Mouse (Mus musculus) bone marrow, adult 2 months (tissue): ENCODE measurements around the gene Map3k14.

Experiments
- CTCF ChIP-seq: fragments of 200-500 bp; IDR thresholded peaks from 2 replicates; pipeline ENCODE4 v1.5.1; 2011; ENCODE audit warnings: low read length, control low read depth; ENCODE audit not compliant: control insufficient read depth, insufficient read depth
- POLR2A ChIP-seq: fragments of 200-500 bp; IDR thresholded peaks from 2 replicates; pipeline ENCODE4 v1.6.1; 2011; ENCODE audit warnings: low read depth, mild to moderate bottlenecking, control low read depth, low read length, borderline replicate concordance; ENCODE audit not compliant: control insufficient read depth

DNA sequence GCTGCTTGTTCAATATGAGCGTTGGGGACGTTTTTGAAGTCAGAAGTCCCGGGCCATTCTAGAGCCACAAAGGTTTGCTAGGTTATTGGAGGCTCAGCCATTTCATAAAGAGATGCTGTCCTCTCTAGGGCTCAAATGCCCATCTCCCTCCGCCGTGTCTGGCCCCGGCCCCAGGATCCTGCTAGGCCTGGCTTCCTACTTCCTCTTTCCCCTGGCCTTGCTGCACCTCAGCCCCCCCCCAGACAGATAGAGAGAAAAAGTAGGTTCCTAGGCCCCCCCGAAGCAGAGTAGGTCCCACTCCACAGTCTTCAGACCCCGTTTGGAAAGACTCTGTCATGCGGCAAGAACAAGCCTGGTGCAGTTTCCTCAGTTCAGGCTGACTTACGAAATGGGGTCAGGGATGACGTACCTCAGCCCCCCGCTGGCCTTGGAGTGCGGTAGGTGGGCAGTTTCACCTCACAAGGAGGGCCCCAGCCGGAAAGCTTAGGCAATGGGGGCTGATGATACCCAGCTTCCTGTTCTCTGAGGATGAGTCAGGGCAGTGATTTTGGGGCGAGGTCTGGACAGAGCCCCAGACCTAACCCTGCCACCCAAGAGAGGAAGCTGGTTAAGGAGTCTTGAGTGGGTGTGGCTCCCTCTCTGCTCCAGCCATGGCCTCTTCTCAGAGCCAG lies 89.3 kb downstream of the Map3k14 start:
- TF ChIP-seq POLR2A = no peak
- no peak for TF ChIP-seq CTCF
